Mouse (Mus musculus) kidney, embryonic 16.5 days (tissue): Measurements from ENCODE around the gene St6galnac3. TPM values are rescaled to one million over a fixed set of nuclear protein-coding genes. Genes with fewer than 3 reads are reported as not detected.

Experiments used
- ATAC-seq: fragments of 200-750 bp; cut with Nextera tagmentation; 2 replicates; pipeline ENCODE4 v1.8.0; 2017; ENCODE audit warnings: moderate TSS enrichment; ENCODE audit not compliant: low FRiP score, low TSS enrichment
- H3K27ac ChIP-seq: fragments of 300-500 bp; sonication (generic); 2 replicates; pipeline ENCODE4 v1.5.1; 2014; ENCODE audit warnings: low read length
- H3K27me3 ChIP-seq: fragments of 300-500 bp; sonication (generic); 2 replicates; pipeline ENCODE4 v1.6.1; 2014; ENCODE audit warnings: low read length, control low read depth, mixed read lengths; ENCODE audit not compliant: insufficient read depth
- H3K36me3 ChIP-seq: fragments of 300-500 bp; sonication (generic); 2 replicates; pipeline ENCODE4 v1.6.1; 2014; ENCODE audit warnings: low read length, control low read depth, mixed read lengths; ENCODE audit not compliant: insufficient read depth
- H3K4me1 ChIP-seq: fragments of 300-500 bp; sonication (generic); 2 replicates; pipeline ENCODE4 v1.6.1; 2014; ENCODE audit warnings: low read length, control low read depth, mixed read lengths; ENCODE audit not compliant: insufficient read depth
- H3K4me2 ChIP-seq: fragments of 300-500 bp; sonication (generic); replicated peaks from 2 replicates; pipeline ENCODE4 v1.6.1; 2014; ENCODE audit warnings: low read depth, low read length
- H3K4me3 ChIP-seq: fragments of 300-500 bp; sonication (generic); 2 replicates; pipeline ENCODE4 v1.5.1; 2014; ENCODE audit warnings: mild to moderate bottlenecking, low read length
- H3K9ac ChIP-seq: fragments of 300-500 bp; sonication (generic); replicated peaks from 2 replicates; pipeline ENCODE4 v1.6.1; 2014; ENCODE audit warnings: low read length
- H3K9me3 ChIP-seq: fragments of 300-500 bp; sonication (generic); 2 replicates; pipeline ENCODE4 v1.6.1; 2016; ENCODE audit warnings: low read length, control low read depth
- WGBS: fragments of 180-500 bp; shearing (Covaris S2); extraction: QIAGEN DNeasy Blood & Tissue Kit; methylation state at CpG from one replicate; pipeline ENCODE4 v1.1.7; 2014; 5-methylcytosine and 5-hydroxymethylcytosine counted together
- polyA plus RNA-seq: library from polyadenylated mRNA; unstranded; fragments of >200 nt; fragmentation: Nextera tagmentation; extraction: Ambion mirVana; gene quantifications from 2 replicates; pipeline ENCODE4 v1.2.1, GENCODE M21; 2015

St6galnac3 gene
- polyA plus RNA-seq, 1 experiment from 2014 or later = 75.8 TPM

DNA sequence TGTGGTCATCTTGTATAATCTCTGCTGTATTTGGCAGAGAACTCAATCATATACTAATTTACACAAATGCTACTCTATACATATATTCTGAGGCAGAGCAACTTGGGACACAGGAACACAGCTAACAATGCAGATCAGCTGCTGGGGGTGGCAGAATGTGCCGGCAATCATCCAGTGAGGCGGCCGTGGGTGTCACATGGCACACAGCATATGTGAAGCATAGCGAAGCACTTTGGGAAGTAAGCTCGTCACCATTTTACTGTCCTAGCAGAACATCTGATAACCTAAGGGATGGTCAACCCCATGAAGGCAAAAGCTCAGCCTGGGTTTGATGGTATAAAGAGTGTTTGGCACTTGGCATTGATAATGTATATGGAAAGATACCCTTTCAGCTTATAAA lies 520.9 kb downstream of the St6galnac3 start:
- WGBS = 91% methylated on average over 5 of the region's 5 CpGs
- ATAC-seq = no peak
- Histone ChIP-seq H3K9ac (no peak overlapping the region), H3K4me2 (no peak overlapping the region), H3K27ac (no peak overlapping the region), H3K4me1 (no peaks in the 10 kb centered on the region), H3K27me3 (no peaks in the 10 kb centered on the region), H3K36me3 (no peaks in the 10 kb centered on the region), H3K9me3 (no peaks in the 10 kb centered on the region), H3K4me3 (no peak overlapping the region)

DNA sequence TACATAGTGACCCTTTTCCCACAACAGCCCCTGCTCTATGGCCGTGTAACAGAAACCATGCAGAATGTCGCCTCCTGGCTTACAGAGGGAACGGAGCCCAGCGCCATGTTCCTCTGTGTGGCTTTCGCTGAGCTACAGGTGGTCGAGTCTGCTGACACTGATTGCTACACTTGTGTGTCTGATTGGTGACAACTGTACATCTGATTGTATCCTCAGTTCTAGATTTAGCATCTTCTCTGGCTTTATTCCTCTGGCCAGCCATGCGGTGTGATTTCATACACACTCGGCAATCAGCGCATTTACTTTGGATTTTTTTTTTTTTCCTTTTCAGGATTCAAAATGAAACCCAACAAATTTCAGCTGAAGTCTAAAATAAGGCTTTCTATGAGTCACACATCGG lies 523.1 kb downstream of the St6galnac3 start:
- Histone ChIP-seq H3K4me2 (no peak overlapping the region), H3K4me3 (no peak overlapping the region), H3K36me3 (no peaks in the 10 kb centered on the region), H3K9ac (no peak overlapping the region), H3K9me3 (no peaks in the 10 kb centered on the region), H3K4me1 (no peaks in the 10 kb centered on the region), H3K27me3 (no peaks in the 10 kb centered on the region), H3K27ac (no peak overlapping the region)
- 90% methylated on average over 10 of the region's 10 CpGs for WGBS
- ATAC-seq = no peak

DNA sequence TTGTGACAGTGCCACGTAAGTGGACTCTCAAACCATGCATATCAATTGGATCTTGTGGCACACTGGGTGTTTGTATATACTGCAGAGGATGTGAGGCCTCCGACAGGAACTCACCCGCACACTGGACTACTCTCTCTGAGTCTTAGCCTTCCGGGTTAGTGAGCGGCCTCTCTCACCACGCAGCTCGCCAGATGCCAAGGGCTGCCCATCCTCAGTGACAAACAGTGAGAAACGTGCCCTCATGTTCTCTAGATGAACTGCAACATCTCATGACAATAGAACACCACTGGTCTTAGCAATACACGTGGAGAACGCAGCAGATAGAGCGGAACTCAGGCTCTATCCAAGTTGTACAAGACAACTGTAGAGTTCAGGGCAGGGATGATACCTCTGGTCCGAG lies 524.2 kb downstream of the St6galnac3 start:
- Histone ChIP-seq H3K27ac (no peak overlapping the region), H3K4me2 (no peak overlapping the region), H3K9me3 (no peaks in the 10 kb centered on the region), H3K4me3 (no peak overlapping the region), H3K4me1 (no peaks in the 10 kb centered on the region), H3K9ac (no peak overlapping the region), H3K27me3 (no peaks in the 10 kb centered on the region), H3K36me3 (no peaks in the 10 kb centered on the region)
- no peak for ATAC-seq
- WGBS = 93% methylated on average over 12 of the region's 12 CpGs

DNA sequence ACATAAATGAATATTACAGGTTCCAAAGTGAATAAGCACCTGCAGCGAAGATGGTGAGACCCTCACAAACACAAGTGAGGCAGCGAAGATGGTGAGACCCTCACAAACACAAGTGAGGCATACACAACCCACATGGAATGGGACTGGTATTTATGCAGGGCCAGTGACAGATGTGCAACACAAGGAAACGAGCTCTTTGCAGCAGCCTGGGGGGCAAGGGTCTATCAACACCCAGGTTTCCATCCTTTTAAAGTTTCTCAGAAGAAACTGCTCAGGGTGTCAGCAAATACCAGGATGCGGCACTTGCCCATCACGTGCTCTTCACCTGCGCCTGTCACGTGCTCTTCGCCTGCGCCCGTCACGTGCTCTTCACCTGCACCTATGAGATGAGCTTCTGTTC lies 524.9 kb downstream of the St6galnac3 start:
- no peak for ATAC-seq
- no peak overlapping the region for H3K27ac ChIP-seq
- no peaks in the 10 kb centered on the region for H3K36me3 ChIP-seq
- H3K4me2 ChIP-seq = no peak overlapping the region
- no peak overlapping the region for H3K9ac ChIP-seq
- H3K9me3 ChIP-seq = no peaks in the 10 kb centered on the region
- no peaks in the 10 kb centered on the region for H3K27me3 ChIP-seq
- no peak overlapping the region for H3K4me3 ChIP-seq
- H3K4me1 ChIP-seq = no peaks in the 10 kb centered on the region
- 91% methylated on average over 11 of the region's 11 CpGs for WGBS

DNA sequence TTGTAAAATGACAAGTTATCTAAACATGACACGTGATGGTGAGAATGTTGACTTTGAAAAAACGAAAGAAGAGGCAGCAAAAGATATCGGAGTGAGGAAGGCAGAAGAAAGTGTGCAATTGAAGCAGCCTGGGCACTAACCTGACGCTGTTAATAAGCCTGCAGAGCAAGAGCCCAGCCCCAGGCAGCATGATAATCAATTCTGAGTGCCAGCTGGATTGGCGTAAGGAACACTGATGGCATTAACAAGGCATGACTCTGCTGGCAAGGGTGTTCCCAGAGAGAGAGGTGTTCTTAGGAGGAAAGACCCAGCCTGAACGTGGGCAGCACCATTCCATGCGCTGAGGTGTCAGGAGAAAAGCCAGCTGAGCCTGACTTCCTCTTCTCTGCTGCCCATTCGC lies 525.7 kb downstream of the St6galnac3 start:
- H3K9ac ChIP-seq = no peak overlapping the region
- WGBS = 77% methylated on average over 8 of the region's 8 CpGs
- H3K27ac ChIP-seq = no peak overlapping the region
- H3K36me3 ChIP-seq = no peaks in the 10 kb centered on the region
- no peak for ATAC-seq
- no peaks in the 10 kb centered on the region for H3K4me1 ChIP-seq
- H3K9me3 ChIP-seq = no peaks in the 10 kb centered on the region
- no peak overlapping the region for H3K4me3 ChIP-seq
- H3K27me3 ChIP-seq = no peaks in the 10 kb centered on the region
- no peak overlapping the region for H3K4me2 ChIP-seq

DNA sequence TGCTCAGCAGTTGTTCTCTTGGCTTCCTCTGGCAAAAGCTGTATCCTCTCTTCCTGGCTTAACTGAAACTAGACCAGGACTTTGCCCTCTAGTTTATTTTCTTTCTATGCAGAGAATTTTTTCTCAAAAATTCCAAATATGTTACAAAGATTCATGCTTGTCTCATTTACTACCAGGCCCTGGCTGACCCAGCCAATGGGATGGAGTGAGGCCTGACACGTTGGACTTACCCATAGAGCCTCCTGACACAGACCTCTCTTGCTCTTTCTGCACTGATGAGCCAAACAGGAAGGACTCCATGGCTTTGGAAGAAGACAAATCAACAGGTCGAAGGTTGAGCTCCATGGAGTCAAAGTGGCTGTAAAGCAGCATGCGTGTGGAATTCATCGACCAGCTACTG lies 526.5 kb downstream of the St6galnac3 start:
- Histone ChIP-seq H3K9ac (no peak overlapping the region), H3K27me3 (no peaks in the 10 kb centered on the region), H3K36me3 (no peaks in the 10 kb centered on the region), H3K4me1 (no peaks in the 10 kb centered on the region), H3K9me3 (no peaks in the 10 kb centered on the region), H3K4me3 (no peak overlapping the region), H3K4me2 (no peak overlapping the region), H3K27ac (no peak overlapping the region)
- WGBS = 65% methylated on average over 4 of the region's 4 CpGs
- no peak for ATAC-seq

DNA sequence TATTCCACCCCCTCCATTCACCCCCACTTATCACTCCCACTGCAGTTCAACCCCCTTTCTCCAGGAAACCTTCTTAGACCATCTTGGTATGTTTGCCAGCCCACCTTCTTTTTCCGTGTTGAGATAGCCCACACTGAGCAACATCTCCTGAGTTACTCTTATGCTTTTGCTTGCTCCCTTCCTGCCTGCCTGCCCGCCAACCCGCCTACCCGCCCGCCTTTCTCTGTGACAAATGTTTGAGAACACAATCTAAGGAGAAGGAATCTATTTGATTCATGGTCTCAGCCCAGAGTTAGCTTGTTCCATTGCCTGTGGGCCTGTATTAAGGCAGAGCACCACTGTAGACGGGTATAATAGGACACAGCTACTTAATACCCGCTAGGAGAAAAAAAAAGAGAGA lies 531.9 kb downstream of the St6galnac3 start:
- 79% methylated on average over 7 of the region's 7 CpGs for WGBS
- no peak overlapping the region for H3K4me3 ChIP-seq

DNA sequence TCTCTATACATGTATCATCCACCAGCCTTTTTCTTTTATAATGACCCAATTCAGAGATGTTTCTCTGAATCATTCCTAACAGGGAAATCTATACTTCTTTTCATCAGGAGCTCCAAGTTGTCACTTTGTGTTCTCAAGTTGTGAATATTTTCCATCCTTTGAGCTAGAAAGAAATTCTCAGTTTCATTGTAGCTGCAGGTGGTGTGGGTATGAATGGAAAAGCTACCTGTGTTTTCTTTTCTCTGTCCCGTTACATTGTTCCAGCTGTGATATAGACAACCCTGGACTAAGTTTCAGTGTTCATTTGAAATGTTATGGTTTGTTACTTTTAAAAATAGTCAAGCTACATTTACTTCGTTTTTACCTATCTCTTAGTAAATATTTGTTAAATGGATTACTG lies 534.2 kb downstream of the St6galnac3 start:
- WGBS = 64% methylated on average over 2 of the region's 2 CpGs
- H3K4me2 ChIP-seq = no peak overlapping the region
- no peaks in the 10 kb centered on the region for H3K4me1 ChIP-seq
- no peak overlapping the region for H3K27ac ChIP-seq
- no peak overlapping the region for H3K4me3 ChIP-seq
- H3K36me3 ChIP-seq = no peaks in the 10 kb centered on the region
- no peak overlapping the region for H3K9ac ChIP-seq
- no peaks in the 10 kb centered on the region for H3K27me3 ChIP-seq
- no peaks in the 10 kb centered on the region for H3K9me3 ChIP-seq
- ATAC-seq = no peak

More for the DNA sequence above, 531.9 kb downstream of the St6galnac3 start:
- H3K27me3 ChIP-seq = no peaks in the 10 kb centered on the region
- H3K4me1 ChIP-seq = no peaks in the 10 kb centered on the region
- no peak overlapping the region for H3K27ac ChIP-seq
- no peak overlapping the region for H3K9ac ChIP-seq
- H3K9me3 ChIP-seq = no peaks in the 10 kb centered on the region
- no peaks in the 10 kb centered on the region for H3K36me3 ChIP-seq
- ATAC-seq = no peak
- H3K4me2 ChIP-seq = no peak overlapping the region

GRCm38 (mm10) chr3:153189685-153190467 lies 535.1 kb downstream of the St6galnac3 start:
- Histone ChIP-seq H3K9me3 (no peaks in the 10 kb centered on the region), H3K9ac (no peak overlapping the region), H3K27ac (no peak overlapping the region), H3K4me1 (no peaks in the 10 kb centered on the region), H3K4me2 (no peak overlapping the region), H3K4me3 (no peak overlapping the region), H3K27me3 (no peaks in the 10 kb centered on the region), H3K36me3 (no peaks in the 10 kb centered on the region)
- WGBS = 95% methylated on average over 6 of the region's 6 CpGs
- no peak for ATAC-seq

GRCm38 (mm10) chr3:153188224-153188623 lies 536.8 kb downstream of the St6galnac3 start:
- Histone ChIP-seq H3K9ac (no peak overlapping the region), H3K36me3 (no peaks in the 10 kb centered on the region), H3K4me3 (no peak overlapping the region), H3K27me3 (no peaks in the 10 kb centered on the region), H3K4me1 (no peaks in the 10 kb centered on the region), H3K4me2 (no peak overlapping the region), H3K9me3 (no peaks in the 10 kb centered on the region), H3K27ac (no peak overlapping the region)
- no peak for ATAC-seq
- 70% methylated on average over 2 of the region's 2 CpGs for WGBS
